Mouse (Mus musculus) kidney, adult 2 months (tissue): ENCODE results near the gene Toe1. TPM values are rescaled to one million over a fixed set of nuclear protein-coding genes. Genes with fewer than 3 reads are reported as not detected.
A peak's percentile ranks its signal among the peaks of the same experiment; 100 is the strongest.

Source experiments
- DNase-seq: peaks from one replicate; pipeline ENCODE4 v3.0.0; 2021
- H3K27ac ChIP-seq: fragments of 200-500 bp; 2 replicates; pipeline ENCODE4 v1.5.1; 2012; ENCODE audit warnings: low read depth, low read length, control low read depth, inconsistent platforms; ENCODE audit not compliant: insufficient read depth
- H3K27me3 ChIP-seq: fragments of 200-500 bp; replicated peaks from 2 replicates; pipeline ENCODE4 v1.6.1; 2012; ENCODE audit warnings: mild to moderate bottlenecking, moderate library complexity, low read length, inconsistent platforms; ENCODE audit not compliant: control insufficient read depth, insufficient read depth
- H3K36me3 ChIP-seq: fragments of 200-500 bp; 2 replicates; pipeline ENCODE4 v1.6.1; 2012; ENCODE audit warnings: mild to moderate bottlenecking, moderate library complexity, low read length, inconsistent platforms; ENCODE audit not compliant: control insufficient read depth, insufficient read depth
- H3K4me1 ChIP-seq: fragments of 200-500 bp; 2 replicates; pipeline ENCODE4 v1.6.1; 2011; ENCODE audit warnings: low read length; ENCODE audit not compliant: control insufficient read depth, insufficient read depth
- H3K4me3 ChIP-seq: fragments of 200-500 bp; 2 replicates; pipeline ENCODE4 v1.5.1; 2011; ENCODE audit warnings: mild to moderate bottlenecking, low read depth, low read length, control low read depth; ENCODE audit not compliant: insufficient read depth
- CTCF ChIP-seq: fragments of 200-500 bp; conservative IDR thresholded peaks from 2 replicates; pipeline ENCODE4 v1.5.1; 2011; ENCODE audit warnings: low read depth, mild to moderate bottlenecking, control low read depth, low read length, moderate library complexity, mixed read lengths; ENCODE audit not compliant: insufficient read depth, insufficient read length
- POLR2A ChIP-seq: fragments of 200-500 bp; IDR thresholded peaks from one replicate; pipeline ENCODE4 v1.6.1; 2011; ENCODE audit warnings: low read depth, low read length, control low read depth
- WGBS: fragments of 180-500 bp; shearing (Covaris S2); methylation state at CpG from one replicate; pipeline ENCODE4 v1.1.7; 2018; 5-methylcytosine and 5-hydroxymethylcytosine counted together
- polyA plus RNA-seq: library from polyadenylated mRNA; depleted of rRNA; stranded (reverse); fragments of >200 nt; gene quantifications from 2 replicates; pipeline ENCODE4 v1.2.3, GENCODE M21; 2012; rRNA removed

The Toe1 gene
- polyA plus RNA-seq, 1 experiment: 19.6 TPM

- Histone ChIP-seq H3K36me3 (no peaks in the 10 kb centered on the region), H3K27me3 (no peaks in the 10 kb centered on the region), H3K4me1 (no peaks in the 10 kb centered on the region), H3K4me3 (no peak overlapping the region), H3K27ac (no peak overlapping the region)
- WGBS: 86% methylated on average over 3 of the region's 3 CpGs
- DNase-seq: no peak
- TF ChIP-seq CTCF: no peak
- TF ChIP-seq POLR2A: no peak
These were observed 30.4 kb downstream of the Toe1 start for GRCm38 (mm10) chr4:116777079-116777478.

GRCm38 (mm10) chr4:116776391-116776790 lies 31.0 kb downstream of the Toe1 start:
- Histone ChIP-seq H3K4me1 (no peaks in the 10 kb centered on the region), H3K27me3 (no peaks in the 10 kb centered on the region), H3K36me3 (no peaks in the 10 kb centered on the region), H3K4me3 (no peak overlapping the region), H3K27ac (no peak overlapping the region)
- peak; percentile 29; the same call in 1 of the 2 replicates for TF ChIP-seq CTCF
- TF ChIP-seq POLR2A: no peak
- WGBS: 91% methylated on average over 5 of the region's 5 CpGs
- DNase-seq: no peak

GRCm38 (mm10) chr4:116769060-116769459 lies 38.4 kb downstream of the Toe1 start:
- H3K27me3 ChIP-seq: no peaks in the 10 kb centered on the region
- DNase-seq: no peak
- H3K27ac ChIP-seq: no peak overlapping the region
- TF ChIP-seq CTCF (no peak), POLR2A (no peak)
- H3K36me3 ChIP-seq: no peaks in the 10 kb centered on the region
- no peaks in the 10 kb centered on the region for H3K4me1 ChIP-seq
- H3K4me3 ChIP-seq: no peak overlapping the region

GRCm38 (mm10) chr4:116768510-116768909 lies 38.9 kb downstream of the Toe1 start:
- H3K4me3 ChIP-seq: no peak overlapping the region
- no peak overlapping the region for H3K27ac ChIP-seq
- DNase-seq: no peak
- TF ChIP-seq POLR2A (no peak), CTCF (no peak)
- no peaks in the 10 kb centered on the region for H3K4me1 ChIP-seq
- WGBS: 83% methylated on average over 5 of the region's 5 CpGs
- H3K36me3 ChIP-seq: no peaks in the 10 kb centered on the region
- no peaks in the 10 kb centered on the region for H3K27me3 ChIP-seq

GRCm38 (mm10) chr4:116764001-116764400 lies 43.4 kb downstream of the Toe1 start:
- DNase-seq: no peak
- WGBS: 90% methylated on average over 5 of the region's 5 CpGs
- Histone ChIP-seq H3K27me3 (no peaks in the 10 kb centered on the region), H3K4me3 (no peak overlapping the region), H3K4me1 (no peaks in the 10 kb centered on the region), H3K36me3 (no peaks in the 10 kb centered on the region), H3K27ac (no peak overlapping the region)
- TF ChIP-seq POLR2A (no peak), CTCF (no peak)

GRCm38 (mm10) chr4:116761914-116762313 lies 45.5 kb downstream of the Toe1 start:
- no peaks in the 10 kb centered on the region for H3K4me1 ChIP-seq
- 88% methylated on average over 2 of the region's 2 CpGs for WGBS
- H3K36me3 ChIP-seq: no peaks in the 10 kb centered on the region
- no peak overlapping the region for H3K4me3 ChIP-seq
- no peak for TF ChIP-seq CTCF
- no peak for TF ChIP-seq POLR2A
- no peak for DNase-seq
- no peak overlapping the region for H3K27ac ChIP-seq
- no peaks in the 10 kb centered on the region for H3K27me3 ChIP-seq

- DNase-seq: no peak
These were observed 57.7 kb downstream of the Toe1 start for GRCm38 (mm10) chr4:116749750-116750149.

More at GRCm38 (mm10) chr4:116749750-116750149, 57.7 kb downstream of the Toe1 start:
- no peaks in the 10 kb centered on the region for H3K4me1 ChIP-seq
- no peaks in the 10 kb centered on the region for H3K27me3 ChIP-seq
- no peaks in the 10 kb centered on the region; the same call in 1 of the 2 replicates for H3K36me3 ChIP-seq
- WGBS: 61% methylated on average over 2 of the region's 2 CpGs
- TF ChIP-seq POLR2A (no peak), CTCF (no peak)
- no peak overlapping the region for H3K27ac ChIP-seq
- H3K4me3 ChIP-seq: no peak overlapping the region

Other genes with a start within 250 kb of the Toe1 start
- 46.7 and 57.9 TPM in 2 replicates for gene Gpbp1l1, start 250.0 kb downstream of the Toe1 start, polyA plus RNA-seq
- gene Ccdc17, start 211.0 kb downstream of the Toe1 start, polyA plus RNA-seq: 9.1 and 10.4 TPM in 2 replicates
- 2.5 and 3.9 TPM in 2 replicates for gene Nasp, start 179.7 kb downstream of the Toe1 start, polyA plus RNA-seq
- 2,926 and 3,067 TPM in 2 replicates for gene Akr1a1, start 156.0 kb downstream of the Toe1 start, polyA plus RNA-seq
- gene Prdx1, start 122.1 kb downstream of the Toe1 start, polyA plus RNA-seq: 282 and 478 TPM in 2 replicates
- 28.8 and 30.3 TPM in 2 replicates for gene Mmachc, start 99.2 kb downstream of the Toe1 start, polyA plus RNA-seq
- 29.2 and 34.5 TPM in 2 replicates for gene Ccdc163, start 99.1 kb downstream of the Toe1 start, polyA plus RNA-seq
- 10.7 and 11.7 TPM in 2 replicates for gene Tesk2, start 86.7 kb downstream of the Toe1 start, polyA plus RNA-seq
- gene Mutyh, start 83 bp upstream of the Toe1 start, polyA plus RNA-seq: 2.7 and 2.9 TPM in 2 replicates
- gene Hpdl, start 14.1 kb upstream of the Toe1 start, polyA plus RNA-seq: 2.1 and 2.5 TPM in 2 replicates
- 7.4 and 7.5 TPM in 2 replicates for gene Zswim5, start 69.7 kb upstream of the Toe1 start, polyA plus RNA-seq
- 107 and 114 TPM in 2 replicates for gene Urod, start 186.8 kb upstream of the Toe1 start, polyA plus RNA-seq
- gene Hectd3, start 187.7 kb upstream of the Toe1 start, polyA plus RNA-seq: 51.9 and 66.1 TPM in 2 replicates
- 8.0 and 9.2 TPM in 2 replicates for gene Eif2b3, start 211.8 kb upstream of the Toe1 start, polyA plus RNA-seq